Mouse (Mus musculus): ENCODE measurements around the gene Olfr382. TPM values are rescaled to one million over a fixed set of nuclear protein-coding genes. Genes with fewer than 3 reads are reported as not detected.
"Not testable (repeated sequence)": the region's sequence is repeated elsewhere in the genome, so short reads cannot be mapped to it uniquely, and the experiment has no call there.

Gene Olfr382
- polyA plus RNA-seq (2012; ENCODE audit: insufficient read depth, insufficient read length, missing spikeins): not detected in 2 replicates

DNA sequence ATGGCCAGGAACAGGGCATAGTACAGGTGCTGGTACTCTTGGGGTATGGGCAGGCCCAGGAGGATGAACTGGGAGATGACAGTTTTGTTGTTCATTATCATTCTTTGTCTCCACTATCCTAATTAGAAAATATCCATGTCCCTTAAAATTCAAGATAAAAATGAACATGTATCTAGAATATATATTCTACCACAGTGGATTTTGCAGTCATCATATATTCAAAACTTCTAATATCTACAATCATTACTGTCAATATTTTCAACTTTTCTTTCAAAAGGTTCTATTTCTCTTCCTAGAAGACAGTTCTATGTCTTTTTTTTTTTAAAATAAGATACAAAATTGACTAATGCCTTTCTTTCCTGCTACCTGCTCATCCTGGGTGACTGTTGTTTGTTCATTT, at the start of gene Olfr382:
Olfr382 (minus strand) TSS at position 101 of the 400 bp plus-strand sequence.
- H3K4me1 ChIP-seq (ENCODE audit: control insufficient read depth, insufficient read depth, low read length): no peaks in the 10 kb centered on the region
- H3K4me3 ChIP-seq (ENCODE audit: insufficient read depth, low read length): no peak within 1 kb of the TSS
- TF ChIP-seq CTCF (IDR thresholded peaks at IDR 0.05; ENCODE audit: low read depth, low read length) (no peak), POLR2A (IDR thresholded peaks at IDR 0.05; ENCODE audit: borderline replicate concordance, low read depth, low read length) (no peak)
- H3K27ac ChIP-seq (ENCODE audit: insufficient read depth, low read depth, low read length): no peak within 1 kb of the TSS

DNA sequence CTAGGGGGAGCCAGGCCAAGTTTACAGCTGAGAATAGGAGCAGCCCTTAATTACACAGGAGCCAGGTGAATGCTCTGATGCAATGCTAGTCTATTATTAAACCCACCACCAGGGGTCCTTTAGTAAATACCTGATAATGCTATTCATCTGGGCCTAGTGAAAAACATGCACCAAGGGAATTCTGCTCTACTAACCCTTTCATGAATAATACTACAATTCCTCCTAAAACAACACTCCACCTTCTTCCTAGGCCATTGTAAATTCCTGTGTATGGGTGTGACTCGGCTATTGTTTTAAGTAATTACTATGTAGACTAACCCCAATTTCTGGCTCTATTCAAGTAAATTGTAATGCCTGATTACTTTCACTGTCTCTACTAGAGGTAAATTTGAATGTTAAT, 12.0 kb upstream of the Olfr382 start:
- H3K27ac ChIP-seq (ENCODE audit: insufficient read depth, low read depth, low read length); H3K4me1 ChIP-seq (ENCODE audit: control insufficient read depth, insufficient read depth, low read length); H3K4me3 ChIP-seq (ENCODE audit: insufficient read depth, low read length): not testable (repeated sequence)

GRCm38 (mm10) chr11:73491503-73491902, 25.5 kb downstream of the Olfr382 start, which contains the start of gene Olfr381:
Olfr381 (minus strand) TSS chr11:73491603.
- H3K4me3 ChIP-seq (ENCODE audit: insufficient read depth, low read length): no peak within 1 kb of the TSS
- no peaks in the 10 kb centered on the region for H3K4me1 ChIP-seq (ENCODE audit: control insufficient read depth, insufficient read depth, low read length)
- TF ChIP-seq CTCF (IDR thresholded peaks at IDR 0.05; ENCODE audit: low read depth, low read length): no peak
- no peak for TF ChIP-seq POLR2A (IDR thresholded peaks at IDR 0.05; ENCODE audit: borderline replicate concordance, low read depth, low read length)
- H3K27ac ChIP-seq (ENCODE audit: insufficient read depth, low read depth, low read length): no peak within 1 kb of the TSS

Other genes with a start within 250 kb of the Olfr382 start
- not detected in 2 replicates for gene Trpv3, start 249.8 kb downstream of the Olfr382 start, polyA plus RNA-seq (2012; ENCODE audit: insufficient read depth, insufficient read length, missing spikeins)
- gene Aspa, start 187.6 kb downstream of the Olfr382 start, polyA plus RNA-seq (2012; ENCODE audit: insufficient read depth, insufficient read length, missing spikeins): 0.25 TPM in 1 of 2 replicates, not detected in the other
- not detected in 2 replicates for gene Gm49340, start 187.5 kb downstream of the Olfr382 start, polyA plus RNA-seq (2012; ENCODE audit: insufficient read depth, insufficient read length, missing spikeins)
- not detected in 2 replicates for gene Spata22, start 187.5 kb downstream of the Olfr382 start, polyA plus RNA-seq (2012; ENCODE audit: insufficient read depth, insufficient read length, missing spikeins)
- not detected in 2 replicates for gene Olfr20, start 166.4 kb downstream of the Olfr382 start, polyA plus RNA-seq (2012; ENCODE audit: insufficient read depth, insufficient read length, missing spikeins)
- not detected in 2 replicates for gene Olfr376, start 146.0 kb downstream of the Olfr382 start, polyA plus RNA-seq (2012; ENCODE audit: insufficient read depth, insufficient read length, missing spikeins)
- gene Olfr1, start 117.6 kb downstream of the Olfr382 start, polyA plus RNA-seq (2012; ENCODE audit: insufficient read depth, insufficient read length, missing spikeins): not detected in 2 replicates
- gene Olfr378, start 88.7 kb downstream of the Olfr382 start, polyA plus RNA-seq (2012; ENCODE audit: insufficient read depth, insufficient read length, missing spikeins): not detected in 2 replicates
- gene Olfr380, start 59.7 kb downstream of the Olfr382 start, polyA plus RNA-seq (2012; ENCODE audit: insufficient read depth, insufficient read length, missing spikeins): not detected in 2 replicates
- not detected in 2 replicates for gene Olfr381, start 25.6 kb downstream of the Olfr382 start, polyA plus RNA-seq (2012; ENCODE audit: insufficient read depth, insufficient read length, missing spikeins)
- not detected in 2 replicates for gene Olfr385, start 75.8 kb upstream of the Olfr382 start, polyA plus RNA-seq (2012; ENCODE audit: insufficient read depth, insufficient read length, missing spikeins)
- gene Olfr384, start 81.4 kb upstream of the Olfr382 start, polyA plus RNA-seq (2012; ENCODE audit: insufficient read depth, insufficient read length, missing spikeins): not detected in 2 replicates
- gene Zfp735, start 171.6 kb upstream of the Olfr382 start, polyA plus RNA-seq (2012; ENCODE audit: insufficient read depth, insufficient read length, missing spikeins): 0.21 TPM in 1 of 2 replicates, not detected in the other